Mouse (Mus musculus): ENCODE results near the gene Ksr1.

Gene Ksr1

GRCm38 (mm10) chr11:79146331-79146767 is at the start of gene Ksr1:
Gene Ksr1 (minus strand): TSS chr11:79146407.
- peak; percentile 89 for DNase-seq (ENCODE audit: low spot score)

- DNase-seq (ENCODE audit: low spot score) = peak; percentile 51
Measured at GRCm38 (mm10) chr11:79192176-79192575, 46.0 kb upstream of the Ksr1 start.

GRCm38 (mm10) chr11:79191214-79191613 is 45.0 kb upstream of the Ksr1 start:
- peak; percentile 58 for DNase-seq (ENCODE audit: low spot score)

GRCm38 (mm10) chr11:79190257-79190656 is 44.0 kb upstream of the Ksr1 start:
- no peak for DNase-seq (ENCODE audit: low spot score)

- peak; percentile 96 for DNase-seq (ENCODE audit: low spot score)
Measured at GRCm38 (mm10) chr11:79188176-79188575, 42.0 kb upstream of the Ksr1 start.

GRCm38 (mm10) chr11:79187291-79187690 is 41.1 kb upstream of the Ksr1 start:
- peak; percentile 56 for DNase-seq (ENCODE audit: low spot score)

GRCm38 (mm10) chr11:79185683-79186082 is 39.5 kb upstream of the Ksr1 start:
- no peak for DNase-seq (ENCODE audit: low spot score)

- no peak for DNase-seq (ENCODE audit: low spot score)
Measured at GRCm38 (mm10) chr11:79184126-79184888, 38.1 kb upstream of the Ksr1 start.

GRCm38 (mm10) chr11:79183400-79183799 is 37.2 kb upstream of the Ksr1 start:
- DNase-seq (ENCODE audit: low spot score) = no peak

- DNase-seq (ENCODE audit: low spot score) = no peak
Measured at GRCm38 (mm10) chr11:79182881-79183280, 36.7 kb upstream of the Ksr1 start.

GRCm38 (mm10) chr11:79181914-79182313 is 35.7 kb upstream of the Ksr1 start:
- DNase-seq (ENCODE audit: low spot score) = no peak

- DNase-seq (ENCODE audit: low spot score) = no peak
Measured at GRCm38 (mm10) chr11:79176687-79177086, 30.5 kb upstream of the Ksr1 start.

GRCm38 (mm10) chr11:79172054-79172453 is 25.8 kb upstream of the Ksr1 start:
- DNase-seq (ENCODE audit: low spot score) = no peak

- DNase-seq (ENCODE audit: low spot score) = no peak
Measured at GRCm38 (mm10) chr11:79166582-79167300, 20.5 kb upstream of the Ksr1 start.

GRCm38 (mm10) chr11:79161077-79161758 is 15.0 kb upstream of the Ksr1 start:
- DNase-seq (ENCODE audit: low spot score) = no peak

GRCm38 (mm10) chr11:79160127-79160526 is 13.9 kb upstream of the Ksr1 start:
- no peak for DNase-seq (ENCODE audit: low spot score)

GRCm38 (mm10) chr11:79157729-79158128 is 11.5 kb upstream of the Ksr1 start:
- DNase-seq (ENCODE audit: low spot score) = no peak

GRCm38 (mm10) chr11:79155348-79155747 is 9.1 kb upstream of the Ksr1 start:
- no peak for DNase-seq (ENCODE audit: low spot score)

- peak; percentile 58 for DNase-seq (ENCODE audit: low spot score)
Measured at GRCm38 (mm10) chr11:79152696-79153095, 6.5 kb upstream of the Ksr1 start.

GRCm38 (mm10) chr11:79151874-79152273 is 5.7 kb upstream of the Ksr1 start:
- no peak for DNase-seq (ENCODE audit: low spot score)

GRCm38 (mm10) chr11:79150301-79150700 is 4.1 kb upstream of the Ksr1 start:
- no peak for DNase-seq (ENCODE audit: low spot score)

- DNase-seq (ENCODE audit: low spot score) = no peak
Measured at GRCm38 (mm10) chr11:79149295-79149694, 3.1 kb upstream of the Ksr1 start.

- no peak for DNase-seq (ENCODE audit: low spot score)
Measured at GRCm38 (mm10) chr11:79148783-79149182, 2.6 kb upstream of the Ksr1 start.

All from adipocyte (in vitro differentiated cells).